Mouse (Mus musculus) adrenal gland (tissue): ENCODE measurements around the gene Gm4559.
"Not testable (repeated sequence)": the region's sequence is repeated elsewhere in the genome, so short reads cannot be mapped to it uniquely, and the experiment has no call there.

Experiments used
- intact Hi-C: fragments of 180-260 bp; cut with DNase I; formaldehyde crosslinking; loops from one replicate; pipeline ENCODE4 v1.15.1; 2025
- long read RNA-seq, 2 experiments: library from polyadenylated mRNA; unstranded; transcript quantifications; one replicate each; pipeline ENCODE4 v2.0.0; 2020; ENCODE audit warnings: borderline replicate concordance in 1 of 2; ENCODE audit not compliant: insufficient replicate concordance in 1 of 2

Gm4559 gene
- long read RNA-seq, experiment 1 = 0 reads
- long read RNA-seq, experiment 2 = 0 reads

GRCm38 (mm10) chr7:142274263-142274662, at the start of gene Gm4559:
Gm4559 (minus strand) TSS chr7:142274363.
- intact Hi-C loops = not testable (repeated sequence)

GRCm38 (mm10) chr7:142323396-142324117, 49.4 kb upstream of the Gm4559 start:
- intact Hi-C loops = no loop called here

GRCm38 (mm10) chr7:142322641-142323040, 48.5 kb upstream of the Gm4559 start:
- intact Hi-C loops = no loop called here

- intact Hi-C loops = not testable (repeated sequence)
Measured at GRCm38 (mm10) chr7:142321637-142322306, 47.6 kb upstream of the Gm4559 start.

- intact Hi-C loops = no loop called here
Measured at GRCm38 (mm10) chr7:142320906-142321305, 46.7 kb upstream of the Gm4559 start.

GRCm38 (mm10) chr7:142319124-142319523, 45.0 kb upstream of the Gm4559 start:
- intact Hi-C loops = loop anchor here (5.0 kb wide), 3 partner anchors 178 to 358 kb away; partner anchors contain the start of gene Tnnt3

GRCm38 (mm10) chr7:142317216-142317615, 43.1 kb upstream of the Gm4559 start:
- intact Hi-C loops = loop anchor here (5.0 kb wide), 3 partner anchors 180 to 360 kb away; partner anchors contain the start of gene Tnnt3

GRCm38 (mm10) chr7:142316558-142316957, 42.4 kb upstream of the Gm4559 start:
- intact Hi-C loops = loop anchor here (5.0 kb wide), 3 partner anchors 181 to 361 kb away; partner anchors contain the start of gene Tnnt3

GRCm38 (mm10) chr7:142314600-142315285, 40.6 kb upstream of the Gm4559 start:
- intact Hi-C loops = loop anchor here (5.0 kb wide), 3 partner anchors 183 to 363 kb away; partner anchors contain the start of gene Tnnt3

GRCm38 (mm10) chr7:142303929-142304328, 29.8 kb upstream of the Gm4559 start:
- intact Hi-C loops = not testable (repeated sequence)

GRCm38 (mm10) chr7:142303249-142303648, 29.1 kb upstream of the Gm4559 start, which contains the start of gene Krtap5-4:
Krtap5-4 (plus strand) TSS chr7:142303549.
- intact Hi-C loops = no loop called here

GRCm38 (mm10) chr7:142297018-142297417, 22.9 kb upstream of the Gm4559 start, which contains the start of gene Krtap5-1:
Krtap5-1 (minus strand) TSS chr7:142297118.
- intact Hi-C loops = not testable (repeated sequence)

- intact Hi-C loops = not testable (repeated sequence)
Measured at GRCm38 (mm10) chr7:142296108-142296507, 21.9 kb upstream of the Gm4559 start.

- intact Hi-C loops = no loop called here
Measured at GRCm38 (mm10) chr7:142295418-142295817, 21.3 kb upstream of the Gm4559 start.

GRCm38 (mm10) chr7:142293851-142294250, 19.7 kb upstream of the Gm4559 start:
- intact Hi-C loops = loop anchor here (1.0 kb wide), 1 partner anchor 16 kb away; no protein-coding TSS in a partner anchor

- intact Hi-C loops = loop anchor here (2.0 kb wide), 1 partner anchor 141 kb away; the partner anchor contains the start of gene Gm45337
Measured at GRCm38 (mm10) chr7:142285910-142286612, 11.9 kb upstream of the Gm4559 start.

- intact Hi-C loops = loop anchor here (2.0 kb wide), 1 partner anchor 140 kb away; the partner anchor contains the start of gene Gm45337
Measured at GRCm38 (mm10) chr7:142285130-142285835, 11.1 kb upstream of the Gm4559 start.

- intact Hi-C loops = loop anchor here (2.0 kb wide), 1 partner anchor 140 kb away; the partner anchor contains the start of gene Gm45337
Measured at GRCm38 (mm10) chr7:142284615-142285080, 10.5 kb upstream of the Gm4559 start.

GRCm38 (mm10) chr7:142284023-142284591, 9.9 kb upstream of the Gm4559 start:
- intact Hi-C loops = loop anchor here (2.0 kb wide), 1 partner anchor 139 kb away; the partner anchor contains the start of gene Gm45337
